Mouse (Mus musculus) E14TG2a.4 (cell line): Measurements from ENCODE around the gene Zfp39.

ENCODE experiments used
- CTCF ChIP-seq: conservative IDR thresholded peaks from 2 replicates; pipeline ENCODE4 v1.5.1; 2014; ENCODE audit warnings: low read length
- NANOG ChIP-seq: IDR thresholded peaks from 2 replicates; pipeline ENCODE4 v1.6.1; 2014; ENCODE audit warnings: borderline replicate concordance, low read length, mixed read lengths

DNA sequence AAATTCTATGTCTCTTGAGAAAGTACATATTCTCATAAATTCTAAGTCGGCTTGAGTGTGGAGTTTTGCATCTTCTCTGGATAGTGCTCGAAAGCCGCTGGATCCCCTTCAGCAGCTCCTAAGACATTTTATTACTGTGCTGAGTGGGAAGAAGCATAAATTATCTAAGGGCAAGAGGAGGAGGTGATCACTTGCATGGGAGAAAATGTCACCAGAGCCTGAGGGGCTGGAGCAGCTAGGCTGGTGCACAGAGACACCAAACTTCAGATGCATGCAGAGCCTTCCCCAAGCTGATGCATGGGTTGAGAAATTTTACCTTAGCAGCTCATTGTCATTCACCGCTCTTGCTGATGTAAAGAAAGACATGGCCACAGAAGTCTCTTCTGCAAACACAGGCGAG is 40.1 kb upstream of the Zfp39 start:
- TF ChIP-seq CTCF (no peak), NANOG (no peak)
